Mouse (Mus musculus) left cerebral cortex, postnatal 25 days (tissue): ENCODE measurements around the gene Pdzd2. TPM values are rescaled to one million over a fixed set of nuclear protein-coding genes. Genes with fewer than 3 reads are reported as not detected.
A peak's percentile ranks its signal among the peaks of the same experiment; 100 is the strongest.

Source experiments
- DNase-seq, 2 experiments: peaks; one replicate each; pipeline ENCODE4 v3.0.0; 2022; ENCODE audit warnings: low spot score in 2 of 2, mixed read lengths in 1 of 2
- intact Hi-C: fragments of 180-260 bp; cut with DNase I; formaldehyde crosslinking; loops from one replicate; pipeline ENCODE4 v1.15.1; 2025
- total RNA-seq, 2 experiments: library from RNA; stranded (reverse); gene quantifications; 2 replicates each; pipeline ENCODE4 v1.2.3; 2021

Pdzd2 gene
- total RNA-seq, result 10 to 100 TPM; 79.8 to 89.9 TPM

GRCm38 (mm10) chr15:12739277-12740247 lies at the start of gene Pdzd2:
Gene Pdzd2, minus strand, starts transcription at chr15:12739924.
- intact Hi-C loops, result loop anchor here (1.0 to 5.0 kb wide), 5 partner anchors 52 to 532 kb away; partner anchors contain the start of gene Mtmr12
- DNase-seq, result peak; percentile 98 to 99

DNA sequence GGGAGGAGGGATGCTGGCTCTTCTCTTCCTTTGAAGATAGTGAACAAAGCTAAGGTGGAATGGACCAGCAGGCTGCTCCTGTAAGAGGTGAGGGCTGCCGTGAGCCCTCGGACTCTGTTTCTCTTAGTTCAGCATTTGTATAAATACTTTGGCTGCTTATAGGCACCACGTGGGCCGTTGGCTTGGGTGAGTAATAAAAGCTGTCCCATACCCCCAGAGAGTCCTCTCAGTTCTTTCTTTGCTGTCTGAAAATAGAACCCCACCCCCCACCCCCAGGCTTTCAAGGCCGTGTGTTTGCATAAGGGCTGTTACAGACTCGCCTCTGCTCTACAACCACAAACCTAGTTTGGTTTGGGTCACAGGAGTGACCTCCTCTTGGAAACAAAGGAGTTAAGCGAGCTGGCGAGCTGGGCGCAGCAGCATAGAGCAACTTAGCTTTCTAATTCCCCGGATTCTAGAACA lies 49.7 kb upstream of the Pdzd2 start:
- DNase-seq, result peak in 1 of 2 experiments; percentile 31
- intact Hi-C loops, result no loop called here

- DNase-seq, result no peak
- intact Hi-C loops, result no loop called here
Observed at GRCm38 (mm10) chr15:12788536-12788935, 48.8 kb upstream of the Pdzd2 start.

GRCm38 (mm10) chr15:12781729-12782326 lies 42.1 kb upstream of the Pdzd2 start:
- intact Hi-C loops, result no loop called here
- no peak for DNase-seq

- DNase-seq, result no peak
- intact Hi-C loops, result no loop called here
Observed at GRCm38 (mm10) chr15:12781296-12781695, 41.6 kb upstream of the Pdzd2 start.

DNA sequence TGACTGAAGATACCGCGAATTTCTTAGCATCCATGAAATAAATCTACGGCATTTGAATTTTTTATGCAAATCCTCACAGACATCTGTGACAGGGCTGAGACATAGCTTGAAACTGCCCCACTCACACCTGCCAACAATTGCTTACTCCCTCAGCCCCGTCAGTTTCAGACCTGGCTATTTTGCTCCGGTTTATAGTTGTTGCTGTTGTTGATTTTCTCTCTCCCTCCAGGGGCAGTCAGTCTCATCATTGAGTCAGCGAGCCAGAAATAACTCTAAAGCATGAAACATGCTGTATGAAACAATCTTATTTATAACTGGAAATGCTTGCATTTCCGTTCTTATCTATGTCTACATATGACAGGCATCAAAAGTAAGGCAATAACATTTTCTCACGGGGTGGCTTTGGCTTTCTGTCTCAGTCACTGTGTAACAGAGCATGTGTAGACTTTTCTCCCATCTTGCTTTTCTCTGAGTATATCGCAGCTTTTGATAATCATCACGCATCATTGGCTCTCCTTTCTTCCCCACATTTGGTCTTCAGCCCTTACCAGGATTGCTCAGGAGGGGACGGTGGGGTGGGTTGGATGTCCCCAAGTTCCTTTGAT lies 34.5 kb upstream of the Pdzd2 start:
- intact Hi-C loops, result no loop called here
- DNase-seq, result peak in 1 of 2 experiments; percentile 31

DNA sequence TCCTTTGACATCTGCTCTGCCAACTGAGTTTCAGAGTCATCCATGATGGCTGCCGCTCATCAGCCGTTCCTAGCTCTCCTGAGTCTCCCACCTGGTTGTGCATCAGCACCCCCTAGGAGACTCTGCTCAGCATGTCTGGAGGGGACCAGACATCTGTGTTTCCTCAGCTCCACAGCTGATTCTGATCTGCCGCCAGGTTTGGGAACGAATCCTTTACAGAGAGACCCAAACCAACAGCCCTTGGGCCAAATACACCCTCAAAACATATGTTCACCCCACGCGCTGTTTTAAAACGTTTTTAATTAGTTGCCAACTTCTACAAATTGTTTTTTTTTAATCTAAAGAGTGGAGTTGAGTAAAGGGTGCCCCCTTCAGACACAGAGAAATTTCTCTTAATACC lies 31.2 kb upstream of the Pdzd2 start:
- peak; percentile 23 to 77 for DNase-seq
- intact Hi-C loops, result no loop called here

DNA sequence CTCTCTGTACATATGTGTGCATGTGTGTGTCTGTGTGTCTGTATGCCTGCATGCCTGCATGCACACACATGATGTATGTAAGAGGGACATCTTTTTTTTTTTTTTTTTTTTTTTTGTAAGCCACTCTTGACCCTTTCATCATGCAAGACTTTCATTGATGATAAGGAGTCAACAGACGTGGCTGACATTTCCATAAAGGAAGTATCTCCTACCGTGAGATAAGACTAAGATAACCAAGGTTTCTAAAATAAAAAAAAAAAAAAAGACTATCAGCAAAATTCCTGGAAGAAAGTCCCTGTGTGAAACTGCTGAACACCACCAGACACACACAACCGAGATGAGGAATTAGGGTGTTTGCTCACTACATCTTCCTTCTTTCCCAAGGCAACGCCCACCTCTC lies 27.1 kb upstream of the Pdzd2 start:
- intact Hi-C loops, result no loop called here
- no peak for DNase-seq

DNA sequence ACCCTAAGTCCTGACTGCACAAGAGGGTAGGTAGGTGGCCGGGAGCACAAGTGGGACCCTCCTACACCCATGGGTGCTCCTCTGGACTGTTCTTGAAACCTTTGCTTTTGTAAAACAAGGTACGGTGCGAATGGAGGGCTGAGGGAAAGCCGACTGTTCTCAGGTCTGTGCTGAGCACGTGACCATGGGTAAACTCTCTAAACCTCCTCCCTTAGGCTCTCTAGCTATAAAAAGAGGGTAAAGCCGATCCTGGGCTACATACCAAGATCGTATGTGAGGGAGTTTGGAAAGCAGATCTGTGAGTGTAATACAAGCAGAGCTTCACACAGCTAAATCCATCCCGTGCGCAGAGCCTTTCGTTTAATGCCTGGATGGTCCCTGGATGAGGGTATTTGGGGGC lies 23.4 kb upstream of the Pdzd2 start:
- peak in 1 of 2 experiments; percentile 58 for DNase-seq
- intact Hi-C loops, result no loop called here

DNA sequence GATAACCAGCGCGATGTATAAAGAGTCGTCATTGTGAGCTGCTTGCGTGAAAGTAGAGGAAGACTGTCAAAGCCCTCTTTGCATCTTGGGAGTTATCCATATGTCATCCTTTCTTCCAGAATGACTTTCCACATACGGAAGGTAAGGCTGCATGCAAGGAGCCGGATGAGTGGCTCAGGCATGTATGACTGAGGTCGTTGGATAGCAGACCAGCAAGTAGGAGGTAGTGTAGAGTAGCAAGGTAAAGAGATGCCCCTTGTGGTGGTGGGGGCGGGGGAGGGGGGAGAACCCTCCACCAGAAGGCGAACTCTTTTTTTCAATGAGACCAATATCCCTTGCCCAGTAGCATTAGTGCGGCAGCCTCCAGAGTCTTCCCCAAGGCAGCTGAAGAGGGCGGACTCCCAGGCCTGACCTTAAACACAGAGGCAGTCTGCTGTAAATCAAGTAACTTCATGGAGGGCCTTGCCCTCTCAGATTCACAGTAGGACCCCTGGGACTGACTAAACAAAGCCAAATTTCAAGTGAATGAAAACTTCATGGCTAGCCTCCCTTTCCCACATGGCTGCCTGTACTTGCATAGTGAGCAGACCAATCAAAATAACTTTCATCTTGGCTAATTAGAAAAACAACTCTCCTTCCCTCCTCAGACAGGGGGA lies 22.7 kb upstream of the Pdzd2 start:
- intact Hi-C loops, result no loop called here
- no peak for DNase-seq

GRCm38 (mm10) chr15:12760747-12761146 lies 21.0 kb upstream of the Pdzd2 start:
- intact Hi-C loops, result no loop called here
- no peak for DNase-seq

DNA sequence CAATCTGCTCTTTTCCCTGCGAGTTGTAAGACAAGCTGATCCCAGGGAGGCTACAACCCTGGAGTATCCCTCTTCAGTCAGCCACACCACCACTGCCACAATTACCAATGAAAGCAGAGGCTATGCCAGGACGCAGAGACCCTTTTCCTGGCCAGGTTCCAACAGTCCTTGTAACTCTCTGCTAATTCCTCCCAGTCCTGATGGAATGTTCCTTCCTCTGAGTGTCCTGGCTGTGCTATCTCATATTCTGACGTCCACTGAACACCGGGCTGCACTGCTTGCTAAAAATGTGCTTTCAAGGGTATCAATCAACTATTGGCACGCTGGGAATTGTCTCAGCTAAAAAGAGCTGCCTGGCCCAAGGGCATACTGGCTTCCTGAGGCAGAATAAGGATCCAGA lies 18.7 kb upstream of the Pdzd2 start:
- DNase-seq, result no peak
- intact Hi-C loops, result no loop called here

GRCm38 (mm10) chr15:12757757-12758156 lies 18.0 kb upstream of the Pdzd2 start:
- no peak for DNase-seq

DNA sequence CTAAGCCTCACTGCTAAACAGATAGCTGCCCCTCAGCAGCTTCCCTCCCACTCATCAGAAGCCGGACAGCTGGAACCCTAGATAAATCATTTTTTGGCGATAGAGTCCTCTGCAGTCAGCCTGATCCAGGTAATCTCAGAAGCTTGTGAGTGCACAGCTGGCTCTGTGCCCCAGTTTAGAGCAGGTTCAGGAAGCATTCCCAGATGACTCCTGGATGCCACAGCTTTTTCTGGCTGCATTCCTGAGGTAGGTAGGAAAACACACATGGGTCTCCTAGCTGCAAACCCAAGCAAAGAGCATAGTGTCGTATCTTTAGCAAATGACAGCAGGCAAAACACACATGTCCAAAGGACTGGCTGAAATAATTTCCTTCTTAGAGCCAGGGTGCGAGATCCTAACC lies 13.5 kb upstream of the Pdzd2 start:
- intact Hi-C loops, result no loop called here
- DNase-seq, result no peak

More at GRCm38 (mm10) chr15:12757757-12758156, 18.0 kb upstream of the Pdzd2 start:
- intact Hi-C loops, result no loop called here

GRCm38 (mm10) chr15:12750963-12751362 lies 11.2 kb upstream of the Pdzd2 start:
- intact Hi-C loops, result no loop called here
- DNase-seq, result no peak

DNA sequence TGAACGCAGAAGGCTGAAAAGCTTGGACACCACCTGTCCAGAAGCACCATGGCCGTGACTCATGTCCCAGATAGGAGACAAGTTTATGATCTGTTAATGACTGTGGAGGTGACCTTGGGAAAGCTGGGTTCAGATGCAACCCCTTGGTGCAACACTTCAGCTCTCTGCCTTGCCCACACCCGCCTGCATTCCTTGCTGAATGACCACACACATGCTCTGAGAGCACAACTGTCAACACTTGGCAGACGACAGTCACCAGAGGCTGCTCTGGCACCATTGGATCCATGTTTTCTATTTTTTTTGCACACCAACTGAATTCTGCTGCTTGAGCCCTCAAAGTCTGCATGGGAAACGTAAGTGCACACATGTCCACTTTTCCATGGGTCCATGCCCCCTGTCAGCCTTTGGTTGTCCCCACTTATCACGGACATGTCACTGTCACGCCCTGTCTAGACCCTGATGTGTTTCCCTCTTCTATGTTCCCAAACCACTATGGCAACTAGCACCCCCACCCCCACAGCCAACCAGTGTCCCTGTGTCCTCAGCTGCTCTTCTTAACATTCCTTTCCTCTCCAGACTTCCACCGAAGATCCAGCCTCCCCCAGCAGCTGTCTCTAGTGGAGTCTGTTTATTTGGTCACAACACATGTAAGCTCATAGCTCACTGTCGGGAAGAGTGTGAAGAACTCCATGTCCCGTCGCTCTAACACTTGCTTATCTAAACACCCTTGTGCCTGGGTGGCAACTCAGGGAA lies 10.0 kb upstream of the Pdzd2 start:
- intact Hi-C loops, result no loop called here
- no peak for DNase-seq

GRCm38 (mm10) chr15:12742117-12742906 lies 2.6 kb upstream of the Pdzd2 start:
- intact Hi-C loops, result no loop called here

More at GRCm38 (mm10) chr15:12742117-12742906, 2.6 kb upstream of the Pdzd2 start:
- no peak for DNase-seq
